Mouse (Mus musculus) CH12.LX (cell line): ENCODE measurements around the gene Usp39. TPM values are rescaled to one million over a fixed set of nuclear protein-coding genes. Genes with fewer than 3 reads are reported as not detected.

Experiments
- DNase-seq: peaks from one replicate; pipeline ENCODE4 v3.0.0-alpha.2; 2013; ENCODE audit errors: extremely low read depth
- H3K27ac ChIP-seq: 2 replicates; pipeline ENCODE4 v1.5.1; 2012; ENCODE audit warnings: low read depth, mild to moderate bottlenecking, control low read depth, moderate library complexity; ENCODE audit not compliant: insufficient read depth
- H3K27me3 ChIP-seq: replicated peaks from 2 replicates; pipeline ENCODE3; 2012; ENCODE audit warnings: inconsistent platforms
- H3K36me3 ChIP-seq, 2 experiments: replicated peaks in 1 of 2; 2 replicates each; pipeline versions ENCODE3 to v1.6.1; 2012; ENCODE audit warnings: inconsistent platforms in 1 of 2, low read length in 1 of 2, mild to moderate bottlenecking in 1 of 2, mixed read lengths in 1 of 2, moderate library complexity in 1 of 2; ENCODE audit not compliant: control insufficient read depth in 1 of 2, insufficient read depth in 1 of 2
- H3K4me1 ChIP-seq, 2 experiments: 2 replicates each; pipeline ENCODE4 v1.6.1; 2012; ENCODE audit warnings: inconsistent platforms in 1 of 2, moderate library complexity in 1 of 2; ENCODE audit not compliant: insufficient read depth in 2 of 2, control insufficient read depth in 1 of 2
- H3K4me2 ChIP-seq: 2 replicates; pipeline ENCODE4 v1.6.1; 2012; ENCODE audit warnings: low read depth, mild to moderate bottlenecking, control low read depth; ENCODE audit not compliant: poor library complexity, insufficient read depth, severe bottlenecking
- H3K4me3 ChIP-seq, 3 experiments: fragments of 150-350 bp in 1 of 3; sonication (generic) in 1 of 3; replicated peaks in 1 of 3; 2 replicates each; pipeline versions ENCODE3 to v1.5.1; 2011 to 2012; ENCODE audit warnings: low read depth in 2 of 3, low read length in 2 of 3, mild to moderate bottlenecking in 2 of 3, moderate library complexity in 2 of 3, control low read depth in 1 of 3, improper control_type of control experiment in 1 of 3, inconsistent platforms in 1 of 3, mixed read lengths in 1 of 3; ENCODE audit not compliant: poor library complexity in 1 of 3
- H3K79me2 ChIP-seq: replicated peaks from 2 replicates; pipeline ENCODE4 v1.6.1; 2012; ENCODE audit warnings: mild to moderate bottlenecking, moderate library complexity; ENCODE audit not compliant: control insufficient read depth, poor library complexity, insufficient read depth, severe bottlenecking; ENCODE audit errors: extremely low read depth
- H3K9ac ChIP-seq: 2 replicates; pipeline ENCODE4 v1.6.1; 2012; ENCODE audit warnings: low read depth, mild to moderate bottlenecking, control low read depth, moderate library complexity; ENCODE audit not compliant: insufficient read depth
- H3K9me3 ChIP-seq: replicated peaks from 2 replicates; pipeline ENCODE3; 2012; ENCODE audit warnings: low read length, inconsistent platforms, mixed read lengths
- BHLHE40 ChIP-seq: IDR thresholded peaks from 2 replicates; pipeline ENCODE4 v1.6.1; 2011; ENCODE audit warnings: mild to moderate bottlenecking, low read depth, low read length, improper control_type of control experiment
- CHD1 ChIP-seq: IDR thresholded peaks from 2 replicates; pipeline ENCODE4 v1.6.1; 2012; ENCODE audit warnings: low read depth, low read length, improper control_type of control experiment, inconsistent platforms
- CHD2 ChIP-seq: IDR thresholded peaks from 2 replicates; pipeline ENCODE4 v1.6.1; 2011; ENCODE audit warnings: low read length, improper control_type of control experiment
- CTCF ChIP-seq, 2 experiments: IDR thresholded peaks in 1 of 2; conservative IDR thresholded peaks in 1 of 2; 2 replicates each; pipeline ENCODE4 v1.5.1; 2011 to 2012; ENCODE audit warnings: low read depth in 2 of 2, low read length in 2 of 2, improper control_type of control experiment in 1 of 2, inconsistent platforms in 1 of 2, mild to moderate bottlenecking in 1 of 2, moderate library complexity in 1 of 2
- ELF1 ChIP-seq: IDR thresholded peaks from 2 replicates; pipeline ENCODE4 v1.6.1; 2014; ENCODE audit warnings: low read depth, mild to moderate bottlenecking, inconsistent platforms, low read length, improper control_type of control experiment
- EP300 ChIP-seq: IDR thresholded peaks from 2 replicates; pipeline ENCODE4 v1.6.1; 2011; ENCODE audit warnings: low read length, improper control_type of control experiment
- ETS1 ChIP-seq: conservative IDR thresholded peaks from 2 replicates; pipeline ENCODE4 v1.6.1; 2012; ENCODE audit warnings: low read depth, mild to moderate bottlenecking, inconsistent platforms, low read length, improper control_type of control experiment, moderate library complexity
- GABPA ChIP-seq: IDR thresholded peaks from 2 replicates; pipeline ENCODE4 v1.6.1; 2012; ENCODE audit warnings: low read depth, low read length, improper control_type of control experiment, inconsistent platforms; ENCODE audit not compliant: insufficient replicate concordance
- HCFC1 ChIP-seq: IDR thresholded peaks from 2 replicates; pipeline ENCODE4 v1.6.1; 2012; ENCODE audit warnings: low read depth, mild to moderate bottlenecking, inconsistent platforms, low read length, improper control_type of control experiment
- IRF4 ChIP-seq: IDR thresholded peaks from 2 replicates; pipeline ENCODE4 v1.6.1; 2014; ENCODE audit warnings: low read depth, mild to moderate bottlenecking, inconsistent platforms, low read length, improper control_type of control experiment
- JUN ChIP-seq: IDR thresholded peaks from 2 replicates; pipeline ENCODE4 v1.6.1; 2011; ENCODE audit warnings: low read depth, mild to moderate bottlenecking, low read length, improper control_type of control experiment, moderate library complexity; ENCODE audit not compliant: insufficient read depth
- JUND ChIP-seq: conservative IDR thresholded peaks from 2 replicates; pipeline ENCODE4 v1.6.1; 2011; ENCODE audit warnings: low read depth, low read length, improper control_type of control experiment
- KAT2A ChIP-seq: IDR thresholded peaks from 2 replicates; pipeline ENCODE4 v1.6.1; 2012; ENCODE audit warnings: low read length, improper control_type of control experiment, inconsistent platforms; ENCODE audit not compliant: insufficient replicate concordance
- MAFK ChIP-seq: IDR thresholded peaks from 2 replicates; pipeline ENCODE4 v1.6.1; 2011; ENCODE audit warnings: low read length, improper control_type of control experiment; ENCODE audit not compliant: insufficient replicate concordance
- MAX ChIP-seq: IDR thresholded peaks from 2 replicates; pipeline ENCODE4 v1.6.1; 2011; ENCODE audit warnings: low read length, improper control_type of control experiment
- MAZ ChIP-seq: IDR thresholded peaks from 2 replicates; pipeline ENCODE4 v1.6.1; 2012; ENCODE audit warnings: low read depth, mild to moderate bottlenecking, inconsistent platforms, low read length, improper control_type of control experiment, moderate library complexity
- MEF2A ChIP-seq: IDR thresholded peaks from 2 replicates; pipeline ENCODE4 v1.6.1; 2014; ENCODE audit warnings: low read depth, mild to moderate bottlenecking, inconsistent platforms, low read length, improper control_type of control experiment, borderline replicate concordance
- MXI1 ChIP-seq: IDR thresholded peaks from 2 replicates; pipeline ENCODE4 v1.6.1; 2011; ENCODE audit warnings: mild to moderate bottlenecking, low read depth, low read length, improper control_type of control experiment
- MYC ChIP-seq: IDR thresholded peaks from 2 replicates; pipeline ENCODE4 v1.6.1; 2011; ENCODE audit warnings: low read depth, mild to moderate bottlenecking, improper control_type of control experiment, low read length
- NELFE ChIP-seq: IDR thresholded peaks from 2 replicates; pipeline ENCODE4 v1.6.1; 2011; ENCODE audit warnings: low read depth, low read length, improper control_type of control experiment
- NRF1 ChIP-seq: IDR thresholded peaks from 2 replicates; pipeline ENCODE4 v1.6.1; 2014; ENCODE audit warnings: low read depth, mild to moderate bottlenecking, inconsistent platforms, low read length, improper control_type of control experiment, moderate library complexity
- PAX5 ChIP-seq: IDR thresholded peaks from 2 replicates; pipeline ENCODE4 v1.6.1; 2012; ENCODE audit warnings: low read length, inconsistent platforms, mixed read lengths
- POLR2A ChIP-seq: IDR thresholded peaks from 2 replicates; pipeline ENCODE4 v1.6.1; 2011; ENCODE audit warnings: low read depth, mild to moderate bottlenecking, improper control_type of control experiment, low read length
- POLR2AphosphoS2 ChIP-seq: IDR thresholded peaks from 2 replicates; pipeline ENCODE4 v1.6.1; 2011; ENCODE audit warnings: low read depth, low read length, improper control_type of control experiment
- RAD21 ChIP-seq: IDR thresholded peaks from 2 replicates; pipeline ENCODE4 v1.6.1; 2011; ENCODE audit warnings: low read depth, mild to moderate bottlenecking, low read length, improper control_type of control experiment, moderate library complexity
- RCOR1 ChIP-seq: conservative IDR thresholded peaks from 2 replicates; pipeline ENCODE4 v1.6.1; 2012; ENCODE audit warnings: low read depth, mild to moderate bottlenecking, inconsistent platforms, low read length, improper control_type of control experiment
- SIN3A ChIP-seq: IDR thresholded peaks from 2 replicates; pipeline ENCODE4 v1.6.1; 2012; ENCODE audit warnings: low read length, improper control_type of control experiment, inconsistent platforms
- SMC3 ChIP-seq: IDR thresholded peaks from 2 replicates; pipeline ENCODE4 v1.6.1; 2011; ENCODE audit warnings: low read depth, low read length, improper control_type of control experiment
- TCF12 ChIP-seq: IDR thresholded peaks from 2 replicates; pipeline ENCODE4 v1.6.1; 2014; ENCODE audit warnings: low read depth, mild to moderate bottlenecking, inconsistent platforms, low read length, improper control_type of control experiment
- UBTF ChIP-seq: IDR thresholded peaks from 2 replicates; pipeline ENCODE4 v1.6.1; 2012; ENCODE audit warnings: low read depth, mild to moderate bottlenecking, inconsistent platforms, low read length, improper control_type of control experiment, moderate library complexity
- USF1 ChIP-seq: IDR thresholded peaks from 2 replicates; pipeline ENCODE4 v1.6.1; 2014; ENCODE audit warnings: low read depth, mild to moderate bottlenecking, inconsistent platforms, low read length, improper control_type of control experiment
- USF2 ChIP-seq: conservative IDR thresholded peaks from 2 replicates; pipeline ENCODE4 v1.6.1; 2011; ENCODE audit warnings: low read depth, low read length, improper control_type of control experiment
- ZKSCAN1 ChIP-seq: IDR thresholded peaks from 2 replicates; pipeline ENCODE4 v1.6.1; 2012; ENCODE audit warnings: low read depth, inconsistent platforms, low read length, improper control_type of control experiment, borderline replicate concordance
- ZMIZ1 ChIP-seq: IDR thresholded peaks from 2 replicates; pipeline ENCODE4 v1.6.1; 2012; ENCODE audit warnings: low read depth, mild to moderate bottlenecking, inconsistent platforms, low read length, improper control_type of control experiment
- dilution Hi-C: fragments of 300-500 bp; cut with MboI; formaldehyde crosslinking; loops from 2 replicates; pipeline ENCODE4 v1.14.3; 2020; ENCODE audit warnings: low sequenced_read_pairs; ENCODE audit not compliant: extremely low pct_unique_long_range_greater_than_20kb, extremely low pct_ligation_motif_present
- in situ Hi-C: fragments of 300-500 bp; cut with MboI; formaldehyde crosslinking; loops from 3 replicates; pipeline ENCODE4 v1.14.3; 2019; ENCODE audit warnings: low sequenced_read_pairs, low pct_ligation_motif_present, low pct_unique_long_range_greater_than_20kb, mixed read lengths
- polyA plus RNA-seq: library from polyadenylated mRNA; unstranded; fragments of >175 nt; gene quantifications from 2 replicates; pipeline ENCODE4 v1.2.1, GENCODE M21; 2012; ENCODE audit warnings: low read depth; ENCODE audit not compliant: insufficient read length
- total RNA-seq, 2 experiments: library from RNA; depleted of rRNA; stranded (reverse); fragments of 300-350 nt in 1 of 2; fragments of >200 nt in 1 of 2; gene quantifications; 2 replicates each; pipeline ENCODE4 v1.2.3; 2012 to 2014

Usp39 gene
- total and polyA plus RNA-seq, 3 experiments: 74.5 to 138 (median 88.2) TPM

- no peaks in the 10 kb centered on the region for H3K36me3 ChIP-seq
- no peaks in the 10 kb centered on the region for H3K79me2 ChIP-seq
- no peak overlapping the region for H3K4me3 ChIP-seq
- no peaks in the 10 kb centered on the region for H3K4me1 ChIP-seq
- TF ChIP-seq SIN3A (no peak), CHD2 (no peak), GABPA (no peak), NELFE (no peak)
- in situ Hi-C loops: no loop called here
- no peak overlapping the region for H3K4me2 ChIP-seq
- H3K27me3 ChIP-seq: peaks cover 25% of the 10 kb centered on the region
- dilution Hi-C loops: no loop called here
- no peak overlapping the region for H3K9ac ChIP-seq
- DNase-seq: no peak
- H3K27ac ChIP-seq: no peak overlapping the region
- H3K9me3 ChIP-seq: peaks cover 11% of the 10 kb centered on the region
These were observed 55.5 kb downstream of the Usp39 start for GRCm38 (mm10) chr6:72289484-72289883.

DNA sequence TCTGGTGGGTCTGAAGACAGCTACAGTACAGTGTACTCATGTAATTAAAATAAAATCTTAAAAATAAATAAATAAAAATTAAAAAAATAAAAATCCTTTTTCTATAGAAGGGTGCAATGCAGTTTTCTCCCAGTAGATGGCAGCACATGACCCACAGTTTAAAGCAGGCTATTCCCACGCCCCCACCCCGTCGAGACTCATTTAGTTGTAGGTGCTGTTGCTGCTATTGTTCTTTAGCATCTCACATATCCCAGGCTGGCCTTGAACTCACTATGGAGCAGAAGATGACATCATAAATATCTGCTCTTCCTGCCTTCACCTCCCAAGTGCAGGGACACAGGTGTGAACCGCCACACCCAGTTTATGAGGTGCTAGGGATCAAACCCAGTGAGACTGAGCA, 61.1 kb downstream of the Usp39 start:
- no peak overlapping the region for H3K4me2 ChIP-seq
- peak; percentile 42 for DNase-seq
- no peaks in the 10 kb centered on the region; the same call in 1 of the 2 replicates for H3K79me2 ChIP-seq
- in situ Hi-C loops (no loop called here), dilution Hi-C loops (no loop called here)
- peaks cover 0 to under 1% of the 10 kb centered on the region in 2 experiments; a peak in 2 of 4 replicates for H3K4me1 ChIP-seq
- H3K27me3 ChIP-seq: peaks cover 14% of the 10 kb centered on the region
- H3K9me3 ChIP-seq: peaks cover 5% of the 10 kb centered on the region
- no peaks in the 10 kb centered on the region for H3K36me3 ChIP-seq
- H3K4me3 ChIP-seq: no peak overlapping the region
- no peak overlapping the region for H3K27ac ChIP-seq
- H3K9ac ChIP-seq: no peak overlapping the region
- TF ChIP-seq MAZ: peak; percentile 48; the same call in 1 of the 2 replicates
- no peak for TF ChIP-seq JUN
- no peak for TF ChIP-seq EP300
- no peak for TF ChIP-seq USF2
- TF ChIP-seq IRF4: no peak
- TF ChIP-seq RAD21: peak; percentile 71
- TF ChIP-seq KAT2A: no peak
- TF ChIP-seq CTCF (conservative IDR thresholded peaks at IDR 0.05 in 1 of 2, IDR thresholded peaks at IDR 0.05 in 1 of 2; ENCODE audit: low read depth in 2 of 2, low read length in 2 of 2): peak; percentile 46 to 75
- no peak for TF ChIP-seq ZMIZ1
- peak; percentile 15; the same call in 1 of the 2 replicates for TF ChIP-seq MYC
- no peak for TF ChIP-seq HCFC1
- TF ChIP-seq SIN3A: no peak
- TF ChIP-seq UBTF: no peak
- no peak for TF ChIP-seq ETS1
- no peak for TF ChIP-seq MAX
- no peak for TF ChIP-seq PAX5
- TF ChIP-seq JUND: no peak
- no peak for TF ChIP-seq ELF1
- TF ChIP-seq POLR2A: no peak
- TF ChIP-seq POLR2AphosphoS2: no peak
- TF ChIP-seq MAFK: no peak
- no peak for TF ChIP-seq TCF12
- TF ChIP-seq BHLHE40: no peak
- no peak for TF ChIP-seq MEF2A
- no peak for TF ChIP-seq CHD1
- no peak for TF ChIP-seq GABPA
- no peak for TF ChIP-seq ZKSCAN1
- no peak for TF ChIP-seq USF1
- TF ChIP-seq CHD2: no peak
- TF ChIP-seq MXI1: no peak
- peak; percentile 42 for TF ChIP-seq SMC3
- no peak for TF ChIP-seq NRF1
- no peak for TF ChIP-seq RCOR1
